Mouse (Mus musculus): Measurements from ENCODE around the gene Tssk1.

Tssk1 gene

GRCm38 (mm10) chr16:17893923-17894322 is at the start of gene Tssk1:
Gene Tssk1 (plus strand): TSS chr16:17894223.
- DNase-seq, result no peak

DNA sequence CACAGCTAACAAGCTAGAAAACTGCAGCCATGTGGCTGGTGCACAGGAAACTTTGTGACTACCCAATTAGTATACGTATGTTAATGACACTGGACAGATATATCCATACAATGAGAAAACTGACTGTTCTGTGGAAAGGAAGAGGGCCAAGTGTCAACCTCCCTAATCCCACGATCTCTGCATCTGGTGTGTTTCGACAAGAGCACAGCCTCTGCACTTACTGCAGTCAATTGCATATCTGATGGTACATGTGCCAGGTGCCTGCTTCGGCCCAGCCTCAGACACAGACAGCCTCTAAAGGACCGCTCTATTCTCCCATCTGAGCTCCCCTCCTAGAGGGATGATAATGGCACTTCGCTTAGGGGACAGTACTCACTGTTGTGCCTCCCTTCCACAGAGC is 45.6 kb upstream of the Tssk1 start:
- DNase-seq, result no peak

- DNase-seq, result no peak
Observed at GRCm38 (mm10) chr16:17848928-17849327, 45.1 kb upstream of the Tssk1 start.

DNA sequence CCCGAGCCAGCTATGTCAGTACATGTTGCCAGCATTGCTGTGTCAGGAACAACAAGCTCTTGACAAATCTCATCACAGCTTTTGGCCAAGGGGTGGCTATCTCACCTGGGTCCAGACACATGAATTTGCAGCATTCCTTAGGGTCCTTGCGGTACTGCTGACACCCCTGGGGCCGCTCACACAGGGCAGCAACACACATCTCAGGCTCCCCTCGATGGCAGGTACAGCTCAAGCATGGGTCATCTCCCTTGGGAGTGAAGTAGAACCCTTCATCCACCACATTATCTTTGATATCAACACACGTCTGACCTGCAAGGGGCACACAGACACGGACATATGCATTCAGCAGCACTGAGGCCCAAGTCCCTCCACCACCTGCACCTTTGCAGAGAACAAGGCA is 44.5 kb upstream of the Tssk1 start:
- DNase-seq, result no peak

- no peak for DNase-seq
Observed at GRCm38 (mm10) chr16:17851331-17851730, 42.7 kb upstream of the Tssk1 start.

DNA sequence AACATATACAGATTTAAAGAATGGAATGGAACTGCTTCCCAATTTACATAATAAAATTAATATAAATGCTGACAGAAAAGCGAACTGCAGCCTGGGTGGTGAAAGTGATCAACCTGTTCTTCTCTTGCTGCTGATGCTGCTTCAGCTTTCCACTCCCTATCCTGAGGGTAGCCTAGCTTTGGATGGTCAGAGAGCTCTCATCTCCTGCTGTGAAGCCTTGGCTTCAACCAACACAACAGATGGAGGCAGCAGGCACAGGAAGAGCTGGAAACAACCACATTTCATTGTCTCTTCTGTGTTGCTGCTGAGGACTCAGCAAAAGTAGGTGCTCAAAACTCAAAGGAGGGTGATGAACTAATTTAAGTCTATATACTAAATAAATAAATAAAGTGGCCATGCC is 42.2 kb upstream of the Tssk1 start:
- no peak for DNase-seq

- no peak for DNase-seq
Observed at GRCm38 (mm10) chr16:17853263-17853662, 40.8 kb upstream of the Tssk1 start.

DNA sequence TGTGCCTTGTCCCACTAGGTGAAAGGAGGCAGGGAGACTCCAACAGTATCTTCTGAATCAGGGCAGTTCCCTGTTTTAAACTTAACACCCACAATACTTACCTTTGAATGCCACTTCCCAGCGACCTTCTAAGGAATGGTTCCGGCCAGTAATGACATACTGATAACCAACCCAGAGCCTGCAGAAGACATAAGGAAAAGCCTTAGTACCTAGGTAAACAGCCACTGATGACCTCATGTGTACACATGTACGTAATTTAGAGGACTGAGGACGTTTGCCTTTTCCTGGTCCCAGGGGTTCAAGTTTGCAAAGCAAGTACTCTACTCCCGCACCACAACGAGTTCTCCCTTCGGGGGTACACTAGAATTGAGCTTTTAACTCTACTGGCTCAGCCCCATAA is 36.9 kb upstream of the Tssk1 start:
- DNase-seq, result no peak

DNA sequence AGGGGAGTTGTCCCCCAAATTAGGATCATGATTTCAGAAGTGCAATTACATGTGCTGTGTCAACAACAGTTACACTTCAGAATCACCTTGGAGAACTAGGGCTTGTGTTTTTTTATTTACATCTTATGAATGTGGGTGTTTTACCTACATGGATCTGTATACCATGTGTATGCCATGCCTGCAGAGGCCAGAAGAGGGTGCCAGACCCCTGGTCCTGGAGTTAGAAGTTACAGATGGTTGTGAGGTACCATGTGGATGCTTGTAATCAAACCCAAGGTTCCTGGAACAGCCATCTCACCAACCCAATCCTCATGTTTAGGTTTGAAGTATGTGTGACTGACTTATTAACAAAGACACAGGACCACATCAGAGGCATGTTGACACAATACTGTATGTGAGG is 35.4 kb upstream of the Tssk1 start:
- no peak for DNase-seq

DNA sequence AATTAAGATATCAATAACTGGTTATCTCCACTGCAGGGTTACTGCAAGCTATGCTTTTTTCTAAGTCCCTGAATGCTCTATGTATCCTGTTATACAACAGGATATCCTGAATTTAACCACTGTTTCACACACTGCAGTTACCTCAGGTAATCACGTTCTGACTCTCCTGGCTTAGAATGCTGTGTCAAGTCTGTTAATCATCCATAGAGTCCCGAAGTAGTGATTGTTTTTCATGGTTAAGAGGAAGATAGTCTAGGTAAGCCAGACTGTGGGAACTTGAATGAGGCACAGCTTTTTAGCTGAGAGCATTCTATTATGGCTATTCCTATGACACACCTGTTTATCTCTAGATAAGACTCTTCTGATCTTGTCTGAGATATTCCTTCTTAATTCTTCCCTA is 28.7 kb upstream of the Tssk1 start:
- no peak for DNase-seq

GRCm38 (mm10) chr16:17865770-17866169 is 28.3 kb upstream of the Tssk1 start:
- no peak for DNase-seq

DNA sequence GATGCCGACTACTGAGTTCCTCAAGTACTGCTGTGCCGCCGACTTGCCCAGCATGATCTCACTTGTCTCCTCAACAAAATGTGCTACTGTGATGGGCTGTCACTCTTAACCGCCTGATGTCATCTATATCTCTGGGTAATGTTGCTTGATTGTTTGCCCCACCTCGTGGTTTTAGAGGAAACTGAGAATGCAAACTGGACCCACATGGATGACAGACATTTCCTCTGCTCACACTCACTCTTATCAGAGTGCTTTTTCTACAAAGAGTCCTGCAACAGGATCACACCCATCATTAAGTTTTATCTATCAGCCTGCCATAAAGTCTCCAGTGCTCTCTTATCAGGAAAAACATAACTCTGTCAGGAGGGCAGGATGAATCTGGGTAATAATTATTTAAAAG is 22.8 kb upstream of the Tssk1 start:
- no peak for DNase-seq

DNA sequence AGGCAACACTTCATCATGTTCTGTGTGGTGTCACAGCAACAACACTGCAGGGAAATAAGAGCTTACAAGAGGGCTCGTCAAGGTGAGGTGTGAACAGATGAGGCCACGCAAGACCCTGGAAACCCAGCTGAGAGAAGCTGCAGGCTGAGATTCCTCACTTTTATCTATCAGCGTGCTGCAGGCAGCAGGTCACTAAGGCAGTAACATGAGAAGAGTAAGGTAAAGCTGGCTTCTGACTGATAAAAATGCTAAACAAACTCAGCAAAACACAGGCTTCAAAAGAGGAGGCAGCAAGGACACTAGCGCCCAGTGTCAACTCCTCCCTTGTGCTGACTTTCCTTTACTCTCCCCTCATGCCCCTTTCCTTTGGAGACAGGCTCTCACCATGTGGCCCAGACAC is 21.0 kb upstream of the Tssk1 start:
- no peak for DNase-seq

GRCm38 (mm10) chr16:17875174-17875573 is 18.8 kb upstream of the Tssk1 start:
- DNase-seq, result no peak

- no peak for DNase-seq
Observed at GRCm38 (mm10) chr16:17876096-17876495, 17.9 kb upstream of the Tssk1 start.

DNA sequence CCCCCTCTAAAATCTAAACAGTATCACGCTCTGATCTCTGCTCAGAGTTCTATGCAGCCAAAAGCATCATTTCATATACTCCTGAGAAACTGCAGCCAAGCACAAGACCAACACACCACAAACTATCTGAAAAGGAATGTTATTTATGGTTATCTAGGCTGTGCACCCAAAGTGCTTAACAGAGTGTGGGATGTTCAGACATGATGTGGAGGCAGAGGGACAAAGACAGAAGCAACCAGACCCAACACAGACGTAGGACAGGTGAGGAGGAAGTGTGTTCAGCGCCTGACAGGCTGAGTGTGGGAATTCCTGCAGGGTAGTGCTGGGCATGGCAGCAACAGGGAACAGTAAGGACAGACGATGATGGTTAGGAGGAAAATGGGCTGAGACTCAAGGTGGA is 14.5 kb upstream of the Tssk1 start:
- no peak for DNase-seq

GRCm38 (mm10) chr16:17882196-17882595 is 11.8 kb upstream of the Tssk1 start:
- DNase-seq, result no peak

GRCm38 (mm10) chr16:17884116-17884515 is 9.9 kb upstream of the Tssk1 start:
- no peak for DNase-seq

- no peak for DNase-seq
Observed at GRCm38 (mm10) chr16:17889689-17890341, 4.2 kb upstream of the Tssk1 start.

GRCm38 (mm10) chr16:17890342-17890727 is 3.7 kb upstream of the Tssk1 start:
- no peak for DNase-seq

DNA sequence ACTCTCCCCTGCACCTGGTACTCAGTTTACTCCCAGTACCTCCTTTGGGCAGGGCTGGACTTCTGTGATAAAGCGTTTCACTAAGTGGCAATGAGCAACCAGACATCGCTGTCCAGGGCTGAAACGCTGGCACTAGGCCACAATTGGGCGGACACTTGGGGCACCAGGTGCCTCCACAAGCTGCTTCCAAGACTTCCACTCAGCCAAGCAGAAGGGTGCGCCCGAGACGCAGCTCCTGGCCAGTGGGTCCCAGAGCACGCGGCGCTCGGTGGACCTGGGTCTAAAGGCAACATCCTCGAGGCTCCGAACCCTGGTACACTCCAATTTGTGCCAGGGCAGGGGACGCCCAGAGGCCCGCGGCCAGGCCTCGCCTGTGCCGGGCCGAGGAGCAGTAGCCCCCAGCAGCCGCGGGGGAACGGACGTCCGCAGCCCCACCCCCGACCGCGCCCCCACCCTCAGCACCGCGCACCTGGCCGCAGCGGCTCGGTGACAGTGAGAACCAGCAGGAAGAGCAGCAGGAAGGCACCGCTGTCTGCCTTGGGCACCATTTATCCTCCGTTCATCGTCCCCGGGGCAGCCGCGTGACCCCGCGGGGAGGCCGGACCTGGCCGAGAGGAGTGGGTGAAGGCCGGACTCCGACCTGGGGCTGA is 3.0 kb upstream of the Tssk1 start:
- peak; percentile 34 to 39 for DNase-seq

GRCm38 (mm10) chr16:17891567-17891959 is 2.5 kb upstream of the Tssk1 start, which contains the start of gene Gm20518:
Gene Gm20518 (minus strand): TSS chr16:17891671.
- DNase-seq, result peak; percentile 98

DNA sequence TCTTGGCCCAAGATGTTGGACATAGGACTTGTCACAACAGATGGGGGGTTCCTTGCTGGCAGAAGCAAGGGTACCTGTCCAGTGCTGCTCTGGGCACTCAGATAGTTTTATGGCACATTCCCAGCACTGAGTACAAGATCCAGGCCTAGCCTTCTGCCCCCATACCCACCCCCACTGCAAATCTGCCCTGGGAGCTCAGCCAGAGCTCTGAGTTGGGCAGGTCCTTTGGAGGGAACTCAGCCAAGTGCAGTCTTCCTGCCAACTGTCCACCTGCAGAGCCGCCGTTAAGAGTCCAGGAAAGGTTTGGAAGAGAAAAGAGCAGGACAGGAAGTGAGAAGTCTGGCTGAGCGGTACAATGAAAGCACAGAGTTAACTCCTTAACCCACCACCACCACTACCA is 1.4 kb upstream of the Tssk1 start:
- DNase-seq, result no peak

- DNase-seq, result no peak
Observed at GRCm38 (mm10) chr16:17896091-17896490, 2.1 kb downstream of the Tssk1 start.

DNA sequence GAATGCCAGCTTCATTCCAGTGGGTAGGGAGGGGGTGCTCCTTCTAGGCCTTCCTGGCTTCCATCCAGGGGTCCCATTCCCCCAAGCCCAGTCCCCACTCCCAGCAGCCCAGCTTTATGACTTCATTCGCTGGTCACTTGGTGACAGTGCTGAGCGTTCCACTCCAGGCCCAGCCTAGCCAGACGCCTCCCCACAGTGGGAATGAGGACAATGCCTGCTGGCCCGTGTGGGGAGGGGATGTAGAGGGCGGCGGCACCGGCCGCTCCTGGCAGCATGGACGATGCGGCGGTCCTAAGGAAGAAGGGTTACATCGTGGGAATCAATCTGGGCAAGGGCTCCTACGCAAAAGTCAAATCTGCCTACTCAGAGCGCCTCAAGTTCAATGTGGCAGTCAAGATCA is 4.4 kb downstream of the Tssk1 start, which contains the start of the genes Dgcr2 and Tssk2:
Gene Dgcr2 (minus strand): TSS at position 101 of the 400 bp plus-strand sequence.
Gene Tssk2 (plus strand): TSS at position 176 of the 400 bp plus-strand sequence.
- DNase-seq, result no peak

All from thymus, adult 18-20 months (tissue).